Mouse (Mus musculus) gastrocnemius, postnatal 25 days (tissue): Measurements from ENCODE around the gene Rab11fip5. TPM values are rescaled to one million over a fixed set of nuclear protein-coding genes. Genes with fewer than 3 reads are reported as not detected.

Experiments
- DNase-seq: peaks from one replicate; pipeline ENCODE4 v3.0.0; 2022
- microRNA-seq, 2 experiments: library from miRNA; unstranded; fragments of <30 nt; microRNA quantifications; one replicate each; pipeline ENCODE4 v1.2.0; 2021; ENCODE audit warnings: borderline replicate concordance in 2 of 2
- total RNA-seq, 2 experiments: library from RNA; stranded (reverse); gene quantifications; 1 replicate in 1 of 2; 2 replicates in 1 of 2; pipeline ENCODE4 v1.2.3; 2021

The Rab11fip5 gene
- total RNA-seq, 2 experiments from 2014 or later, result 22.7 to 26.5 TPM

DNA sequence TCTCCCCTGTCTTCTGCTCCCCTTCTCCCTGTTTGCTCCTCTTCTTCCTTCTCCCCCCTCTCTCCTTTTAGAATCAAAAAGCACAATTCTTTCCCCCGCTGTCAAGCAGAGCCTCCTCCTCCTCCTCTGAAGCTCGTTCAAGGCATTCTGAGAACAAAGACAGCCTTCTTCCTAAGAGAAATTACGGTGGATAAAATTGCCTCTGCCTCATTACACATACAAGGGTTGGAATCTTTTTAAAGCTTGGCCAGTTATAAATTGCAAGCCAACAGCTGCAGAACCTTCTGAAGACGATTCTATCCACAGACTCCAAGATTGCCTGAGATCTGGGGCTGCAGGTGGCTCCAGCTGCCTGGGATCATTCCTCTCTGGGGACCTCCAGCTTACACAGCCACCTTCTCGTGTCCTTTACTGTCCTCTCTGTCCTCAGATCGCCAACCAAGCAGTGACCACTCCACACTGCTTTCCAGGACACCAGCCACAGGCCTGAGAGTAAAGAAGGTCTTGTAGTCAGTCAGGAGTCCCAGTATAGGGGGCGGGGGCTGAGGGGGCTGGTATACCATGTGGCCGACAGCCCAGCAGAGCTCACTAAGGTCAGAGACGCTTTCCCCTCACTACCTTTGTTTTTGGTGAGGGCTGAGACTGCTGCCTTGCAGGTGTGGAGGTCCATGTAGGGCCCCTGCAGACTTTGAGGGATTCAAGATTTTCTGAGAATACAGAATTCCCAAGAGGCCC is 60.2 kb downstream of the Rab11fip5 start:
- DNase-seq, result no peak

DNA sequence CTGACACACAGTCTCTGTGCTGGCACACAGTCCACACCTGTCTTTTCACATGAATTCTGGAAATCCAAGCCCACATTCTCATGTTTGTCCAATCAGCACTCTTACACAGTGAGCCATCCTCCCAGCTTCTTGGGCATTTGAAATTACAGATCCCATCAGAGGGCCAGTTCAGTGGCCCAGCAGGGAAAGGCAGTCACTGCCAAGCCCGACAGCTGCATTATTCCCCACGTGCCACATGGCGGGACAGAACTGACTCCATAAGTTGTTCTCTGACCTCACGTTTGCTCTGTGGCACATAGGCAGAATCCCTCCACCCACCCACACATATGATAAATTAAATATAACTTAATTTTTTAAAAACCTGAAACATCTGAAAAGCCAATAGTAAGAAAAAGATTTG is 66.5 kb downstream of the Rab11fip5 start:
- no peak for DNase-seq

DNA sequence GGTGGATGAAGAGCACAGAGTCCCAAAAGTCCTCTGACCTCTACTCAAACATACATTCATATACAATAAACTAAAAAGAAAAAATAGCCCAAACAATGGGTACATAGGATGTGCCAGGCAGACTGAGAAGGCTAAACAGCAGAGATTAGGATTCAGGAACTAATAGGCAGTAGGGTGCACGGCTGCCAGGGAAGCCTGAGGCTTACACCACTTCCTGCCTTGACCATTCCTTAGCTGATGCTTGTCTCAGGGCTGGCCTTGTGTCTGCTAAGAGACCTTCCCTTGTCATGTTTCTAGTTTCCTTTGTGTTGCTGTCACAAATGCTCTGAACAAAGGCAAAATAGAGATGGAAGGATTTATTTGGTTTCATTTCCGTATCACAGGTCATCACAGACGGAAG is 68.1 kb downstream of the Rab11fip5 start:
- DNase-seq, result no peak

DNA sequence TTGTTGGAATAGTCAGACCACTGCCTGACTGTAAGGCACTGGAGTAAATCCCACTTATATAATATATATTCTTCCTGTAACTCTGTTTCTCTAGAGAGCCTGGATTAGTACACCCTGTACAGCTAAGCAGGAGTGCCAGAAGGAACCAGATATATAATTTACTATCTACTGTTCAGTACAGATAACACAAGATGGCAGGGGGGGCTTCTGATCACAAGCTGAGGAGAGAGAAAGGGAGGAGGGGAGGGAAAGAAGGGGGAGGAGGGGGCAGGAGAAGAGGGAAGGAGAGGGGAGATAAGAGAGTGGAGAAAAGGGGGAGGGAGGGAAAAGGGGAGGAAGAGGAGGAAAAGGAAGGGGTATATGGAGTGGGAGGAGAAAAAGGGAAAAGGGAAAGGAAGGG is 68.6 kb downstream of the Rab11fip5 start:
- no peak for DNase-seq

DNA sequence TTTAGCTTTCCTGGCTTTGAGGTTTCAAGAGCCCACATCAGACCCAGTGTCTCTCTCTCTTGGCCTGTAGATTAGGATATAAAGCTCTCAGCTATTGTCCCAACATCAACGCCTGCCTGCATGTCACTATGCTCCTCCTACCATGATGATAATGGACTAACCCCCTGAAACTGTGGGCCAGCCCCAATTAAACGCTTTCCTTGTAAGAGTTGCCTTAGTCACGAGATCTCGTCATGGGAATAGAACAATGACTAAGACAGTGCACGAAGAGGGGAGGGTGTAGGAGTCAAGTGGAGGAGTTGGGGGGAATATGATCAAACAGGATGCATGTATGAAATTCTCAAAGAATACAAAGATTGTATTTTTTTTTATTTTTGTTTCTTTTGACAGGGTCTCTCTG is 69.5 kb downstream of the Rab11fip5 start:
- DNase-seq, result no peak

DNA sequence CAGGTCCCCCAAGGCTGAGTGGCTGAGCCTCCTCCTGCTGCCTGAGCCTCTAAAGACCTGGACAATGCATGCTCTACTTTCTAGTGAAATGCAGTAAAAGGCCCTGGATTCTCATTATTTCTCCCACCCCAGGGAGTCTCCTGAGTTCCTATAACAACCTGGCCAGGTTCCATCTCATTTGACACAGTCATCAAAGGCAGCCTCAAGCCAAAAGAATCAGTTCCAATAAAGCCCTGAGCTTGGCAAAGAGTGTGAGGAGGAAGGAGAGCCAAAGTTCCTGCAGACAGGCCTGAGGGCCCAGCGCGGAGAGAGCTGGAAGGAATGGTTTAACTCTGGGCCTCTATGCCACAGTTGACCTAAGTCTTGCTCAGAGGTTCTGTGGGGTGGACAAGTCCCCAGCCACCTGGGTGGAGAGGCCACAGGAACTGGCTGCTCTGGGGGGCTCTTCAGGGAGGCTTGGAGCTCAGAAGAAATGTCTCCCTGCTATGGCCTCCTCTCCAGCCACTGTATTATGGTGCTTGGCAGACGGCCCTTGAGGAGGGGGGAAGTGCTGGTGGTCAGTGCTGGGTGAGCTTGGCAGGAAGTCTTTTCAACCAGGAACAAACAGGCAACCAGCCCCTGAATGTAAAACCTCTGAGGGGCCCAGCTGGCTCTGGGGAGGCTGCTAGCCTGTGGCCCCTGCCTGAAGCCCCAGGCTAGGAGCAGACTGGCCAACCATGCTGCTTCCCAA is 71.9 kb downstream of the Rab11fip5 start:
- peak; percentile 51 for DNase-seq

DNA sequence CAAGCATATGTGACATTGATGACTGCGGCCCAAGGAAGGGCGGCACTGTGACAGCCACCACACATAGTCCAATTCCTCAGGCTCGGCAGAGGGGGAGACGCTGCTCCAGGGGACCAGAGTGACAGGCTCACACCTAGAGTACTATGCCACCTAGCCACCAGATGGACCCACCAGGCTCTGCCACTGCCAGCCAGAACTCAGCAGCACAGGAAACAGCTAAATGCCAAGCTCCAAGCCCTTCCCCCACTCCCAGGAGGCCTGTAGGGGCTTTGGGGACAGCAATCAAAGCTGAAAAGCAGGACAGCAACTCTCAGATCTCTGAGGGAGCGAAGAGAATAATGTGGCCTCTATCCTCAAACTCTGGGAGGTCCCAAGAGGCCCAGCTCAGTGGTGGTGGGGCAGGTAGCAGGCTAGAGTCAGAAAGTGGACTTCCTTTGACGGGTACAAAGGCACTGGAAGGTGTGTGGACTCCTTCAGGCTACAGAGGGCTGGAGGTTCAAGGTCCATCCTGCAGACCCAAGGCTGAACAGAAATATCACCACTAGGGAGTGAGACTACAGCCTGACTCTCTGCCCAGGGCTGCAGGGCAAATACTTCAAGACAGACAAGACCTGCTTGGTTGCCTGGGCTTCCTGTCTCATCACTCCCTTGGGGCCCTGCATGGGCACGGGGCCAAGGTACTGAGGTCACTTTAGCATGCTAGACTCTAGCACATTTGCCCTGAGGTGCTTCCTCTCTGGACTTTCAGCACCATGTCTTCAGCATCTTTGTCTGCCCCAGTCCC is 78.9 kb downstream of the Rab11fip5 start:
- DNase-seq, result peak; percentile 15

DNA sequence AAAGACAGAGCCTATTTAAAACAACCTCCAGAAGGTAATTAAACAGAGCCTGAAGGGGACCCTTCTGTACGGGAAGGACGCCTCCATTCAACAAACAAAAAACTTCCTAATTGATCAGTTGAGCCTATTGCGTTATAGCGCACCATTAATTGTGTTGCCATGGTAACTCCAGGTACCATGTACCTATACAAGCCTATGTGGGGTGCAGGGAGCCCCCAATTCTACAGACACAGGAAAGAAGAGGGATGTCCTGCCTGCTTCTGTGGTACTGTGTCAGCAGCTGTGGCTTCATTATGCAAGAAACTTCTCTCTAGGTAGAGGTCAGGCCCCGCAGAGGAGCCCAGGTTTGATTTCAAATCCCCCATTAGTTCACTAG is 80.4 kb downstream of the Rab11fip5 start:
- no peak for DNase-seq

DNA sequence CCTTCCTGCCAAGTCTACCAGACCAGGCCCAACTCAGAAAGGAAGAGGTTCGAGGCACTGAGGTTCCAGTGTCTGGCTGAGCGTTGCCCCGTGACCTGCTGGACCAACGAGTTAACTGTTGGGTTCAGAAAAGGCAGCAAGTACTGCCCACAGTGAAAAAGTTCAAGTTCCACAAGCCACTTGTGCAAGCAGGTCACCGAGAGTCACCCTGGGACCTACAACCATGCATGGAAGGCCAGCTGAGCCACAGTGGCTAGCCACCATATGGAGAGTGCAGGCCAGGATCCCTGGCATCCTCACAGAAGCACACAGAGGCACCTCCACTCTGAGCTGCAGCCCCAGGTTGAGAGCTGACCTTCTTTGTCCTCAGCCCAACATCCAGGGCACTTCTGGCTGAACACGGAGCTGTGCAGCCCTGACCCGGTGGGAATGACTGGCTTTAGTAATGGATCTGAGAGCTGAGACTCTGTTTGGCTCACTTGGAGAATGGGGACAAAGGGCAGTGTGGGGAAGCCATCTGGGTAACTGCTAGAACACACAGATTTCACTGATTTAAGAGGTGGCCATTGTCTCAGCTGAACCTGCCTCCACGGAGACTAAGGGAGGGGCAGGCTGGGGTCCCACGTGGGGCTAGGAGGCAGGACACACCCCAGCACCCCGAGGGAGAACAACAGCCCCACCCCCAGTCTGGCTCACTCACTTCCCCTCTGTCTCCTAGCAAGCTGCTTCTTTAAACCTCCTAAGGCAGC is 81.0 kb downstream of the Rab11fip5 start:
- no peak for DNase-seq

DNA sequence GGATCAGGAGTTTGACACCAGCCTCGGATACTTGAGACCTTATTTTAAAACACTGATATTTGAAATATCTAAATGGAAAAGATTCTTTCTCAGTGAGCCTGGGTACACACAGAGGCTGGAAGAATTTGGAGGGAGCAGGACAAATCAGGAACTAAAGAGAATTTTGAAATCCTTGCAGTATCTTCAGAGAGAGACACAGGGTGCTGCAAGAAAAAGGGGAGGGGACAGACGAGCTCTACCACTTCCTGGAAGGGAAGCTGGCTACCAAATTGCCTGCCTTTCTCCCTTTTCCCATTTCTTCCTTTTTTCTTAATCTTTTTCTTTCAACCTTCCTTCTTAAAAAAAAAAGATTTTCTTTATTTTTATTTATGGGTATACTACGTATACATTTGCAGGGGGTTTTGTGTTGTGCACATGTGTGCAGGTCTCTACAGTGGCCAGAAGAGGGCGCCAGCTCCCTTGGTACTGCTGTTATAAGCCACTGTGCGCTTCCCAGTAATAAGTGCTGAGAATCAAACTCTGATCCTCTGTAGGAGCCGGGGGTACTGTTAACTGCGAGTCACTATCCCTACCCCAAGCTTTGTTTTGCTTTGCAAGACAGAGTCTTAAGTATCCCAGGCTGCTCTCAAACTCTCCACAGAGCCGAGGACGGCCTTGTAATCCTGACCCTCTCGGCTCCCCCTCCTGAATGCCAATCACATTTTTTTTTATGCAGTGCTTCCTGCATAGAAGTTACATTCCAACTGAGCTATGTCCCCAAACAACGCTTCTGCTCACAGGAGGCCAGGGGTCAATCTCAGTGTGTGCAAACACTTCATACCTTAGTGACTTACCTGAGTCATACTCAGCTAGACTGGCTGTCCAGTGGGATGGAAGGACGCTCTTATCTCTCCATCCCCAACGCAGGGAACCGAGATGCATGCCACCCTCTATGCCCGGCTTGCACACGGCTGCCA is 83.3 kb downstream of the Rab11fip5 start:
- DNase-seq, result no peak

DNA sequence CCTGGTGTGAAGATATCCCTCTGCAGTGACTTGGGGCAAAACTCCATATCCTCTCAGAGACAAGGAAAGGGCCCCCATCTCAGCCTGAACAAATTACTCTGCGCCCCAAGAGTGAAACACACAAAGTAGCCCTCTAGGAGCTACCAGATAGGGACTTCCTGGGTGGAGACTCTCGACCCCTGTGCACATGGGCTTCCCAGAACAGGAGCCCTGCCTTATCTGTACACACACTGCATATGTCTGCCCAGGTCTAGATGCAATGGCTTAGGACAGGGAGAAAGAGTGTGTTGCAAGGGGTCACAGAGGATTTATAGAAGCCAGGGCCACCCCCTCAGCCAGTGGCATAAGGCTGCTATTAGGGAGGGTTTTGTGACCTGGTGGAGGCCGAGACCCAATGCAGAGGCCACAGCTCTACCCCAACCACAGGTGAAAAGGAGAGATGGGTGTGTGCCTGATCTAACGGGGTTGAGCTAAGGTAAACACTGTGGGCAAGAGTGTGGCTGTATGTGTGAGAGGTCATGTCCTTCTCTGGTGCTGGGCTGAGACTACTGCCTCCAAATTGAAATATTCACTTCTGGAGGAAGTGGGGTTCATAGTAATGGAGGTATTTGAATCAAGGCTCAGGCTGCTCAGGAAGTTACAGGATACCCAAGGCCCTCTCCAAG is 86.1 kb downstream of the Rab11fip5 start:
- DNase-seq, result no peak

DNA sequence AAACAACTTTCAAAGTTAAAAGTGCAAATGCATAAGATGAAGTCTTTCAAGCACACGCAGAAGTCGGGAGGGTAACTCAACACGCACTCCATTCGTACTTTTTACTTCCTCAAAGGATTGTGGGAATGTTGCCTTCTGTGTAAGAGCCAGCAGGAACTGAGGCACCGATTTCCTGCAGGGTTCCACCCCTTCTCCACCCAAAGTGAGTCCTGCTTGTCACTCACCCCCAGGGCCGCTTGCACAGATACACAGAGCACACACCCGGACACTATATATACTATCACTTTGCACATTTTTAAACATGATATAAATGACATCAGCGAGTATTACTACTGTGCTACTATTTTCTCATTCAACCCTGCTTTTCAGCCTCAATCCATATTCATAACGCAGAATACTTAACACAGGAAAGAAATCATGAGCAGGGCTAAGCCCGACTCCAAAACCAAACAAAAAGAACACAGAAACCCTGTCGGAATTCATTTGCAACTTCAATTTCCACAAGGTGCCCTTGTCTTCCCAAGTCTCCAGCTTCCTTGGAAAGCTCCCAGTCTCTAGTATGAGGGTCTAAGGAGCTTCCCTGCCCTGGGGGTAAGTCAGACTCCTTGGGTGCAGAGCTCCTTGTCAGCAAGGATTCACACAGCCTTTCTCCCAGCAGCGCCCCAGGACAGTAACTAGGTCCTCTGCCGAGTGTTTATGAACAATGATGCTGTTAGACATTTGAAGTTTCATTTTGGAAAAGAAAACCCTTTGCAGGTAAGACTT is 88.0 kb downstream of the Rab11fip5 start:
- no peak for DNase-seq

Small RNA genes within 50 kb of the gene (microRNA-seq; reads per million reads assigned to microRNA genes)
- gene Mir705, result 0 reads per million in 2 experiments

Other genes with a start within 250 kb of the Rab11fip5 start
- gene Spr, start 236.9 kb downstream of the Rab11fip5 start, total RNA-seq, result 10 to 100 TPM; 44.9 to 50.4 TPM
- gene Emx1, start 187.2 kb downstream of the Rab11fip5 start, total RNA-seq, result not detected
- gene Sfxn5, start 41.2 kb downstream of the Rab11fip5 start, total RNA-seq, result 1 to 10 TPM; 5.0 to 7.3 TPM
- gene Noto, start 49.3 kb upstream of the Rab11fip5 start, total RNA-seq, result not detected
- 1 to 10 TPM; 5.8 to 6.1 TPM for gene Smyd5, start 57.4 kb upstream of the Rab11fip5 start, total RNA-seq
- 100 to 1,000 TPM; 108 to 109 TPM for gene Cct7, start 76.9 kb upstream of the Rab11fip5 start, total RNA-seq
- 10 to 100 TPM; 12.4 to 14.6 TPM for gene Pradc1, start 77.3 kb upstream of the Rab11fip5 start, total RNA-seq
- gene Fbxo41, start 128.4 kb upstream of the Rab11fip5 start, total RNA-seq, result not detected
- gene Egr4, start 139.0 kb upstream of the Rab11fip5 start, total RNA-seq, result not detected
- gene Alms1, start 212.9 kb upstream of the Rab11fip5 start, total RNA-seq, result under 1 TPM; 0.54 to 0.70 TPM